Mouse (Mus musculus) CH12.LX (cell line): ENCODE results near the gene Th. TPM values are rescaled to one million over a fixed set of nuclear protein-coding genes. Genes with fewer than 3 reads are reported as not detected.

Source experiments
- DNase-seq: peaks from one replicate; pipeline ENCODE4 v3.0.0-alpha.2; 2013; ENCODE audit errors: extremely low read depth
- H3K27ac ChIP-seq: 2 replicates; pipeline ENCODE4 v1.5.1; 2012; ENCODE audit warnings: low read depth, mild to moderate bottlenecking, control low read depth, moderate library complexity; ENCODE audit not compliant: insufficient read depth
- H3K27me3 ChIP-seq: replicated peaks from 2 replicates; pipeline ENCODE3; 2012; ENCODE audit warnings: inconsistent platforms
- H3K36me3 ChIP-seq, 2 experiments: replicated peaks in 1 of 2; 2 replicates each; pipeline versions ENCODE3 to v1.6.1; 2012; ENCODE audit warnings: inconsistent platforms in 1 of 2, low read length in 1 of 2, mild to moderate bottlenecking in 1 of 2, mixed read lengths in 1 of 2, moderate library complexity in 1 of 2; ENCODE audit not compliant: control insufficient read depth in 1 of 2, insufficient read depth in 1 of 2
- H3K4me1 ChIP-seq, 2 experiments: 2 replicates each; pipeline ENCODE4 v1.6.1; 2012; ENCODE audit warnings: inconsistent platforms in 1 of 2, moderate library complexity in 1 of 2; ENCODE audit not compliant: insufficient read depth in 2 of 2, control insufficient read depth in 1 of 2
- H3K4me2 ChIP-seq: 2 replicates; pipeline ENCODE4 v1.6.1; 2012; ENCODE audit warnings: low read depth, mild to moderate bottlenecking, control low read depth; ENCODE audit not compliant: poor library complexity, insufficient read depth, severe bottlenecking
- H3K4me3 ChIP-seq, 3 experiments: fragments of 150-350 bp in 1 of 3; sonication (generic) in 1 of 3; replicated peaks in 1 of 3; 2 replicates each; pipeline versions ENCODE3 to v1.5.1; 2011 to 2012; ENCODE audit warnings: low read depth in 2 of 3, low read length in 2 of 3, mild to moderate bottlenecking in 2 of 3, moderate library complexity in 2 of 3, control low read depth in 1 of 3, improper control_type of control experiment in 1 of 3, inconsistent platforms in 1 of 3, mixed read lengths in 1 of 3; ENCODE audit not compliant: poor library complexity in 1 of 3
- H3K79me2 ChIP-seq: replicated peaks from 2 replicates; pipeline ENCODE4 v1.6.1; 2012; ENCODE audit warnings: mild to moderate bottlenecking, moderate library complexity; ENCODE audit not compliant: control insufficient read depth, poor library complexity, insufficient read depth, severe bottlenecking; ENCODE audit errors: extremely low read depth
- H3K9ac ChIP-seq: 2 replicates; pipeline ENCODE4 v1.6.1; 2012; ENCODE audit warnings: low read depth, mild to moderate bottlenecking, control low read depth, moderate library complexity; ENCODE audit not compliant: insufficient read depth
- H3K9me3 ChIP-seq: replicated peaks from 2 replicates; pipeline ENCODE3; 2012; ENCODE audit warnings: low read length, inconsistent platforms, mixed read lengths
- E2F4 ChIP-seq: IDR thresholded peaks from 2 replicates; pipeline ENCODE4 v1.6.1; 2011; ENCODE audit warnings: low read depth, low read length, improper control_type of control experiment; ENCODE audit not compliant: insufficient replicate concordance
- ELF1 ChIP-seq: IDR thresholded peaks from 2 replicates; pipeline ENCODE4 v1.6.1; 2014; ENCODE audit warnings: low read depth, mild to moderate bottlenecking, inconsistent platforms, low read length, improper control_type of control experiment
- HCFC1 ChIP-seq: IDR thresholded peaks from 2 replicates; pipeline ENCODE4 v1.6.1; 2012; ENCODE audit warnings: low read depth, mild to moderate bottlenecking, inconsistent platforms, low read length, improper control_type of control experiment
- JUND ChIP-seq: conservative IDR thresholded peaks from 2 replicates; pipeline ENCODE4 v1.6.1; 2011; ENCODE audit warnings: low read depth, low read length, improper control_type of control experiment
- MAFK ChIP-seq: IDR thresholded peaks from 2 replicates; pipeline ENCODE4 v1.6.1; 2011; ENCODE audit warnings: low read length, improper control_type of control experiment; ENCODE audit not compliant: insufficient replicate concordance
- MAX ChIP-seq: IDR thresholded peaks from 2 replicates; pipeline ENCODE4 v1.6.1; 2011; ENCODE audit warnings: low read length, improper control_type of control experiment
- MAZ ChIP-seq: IDR thresholded peaks from 2 replicates; pipeline ENCODE4 v1.6.1; 2012; ENCODE audit warnings: low read depth, mild to moderate bottlenecking, inconsistent platforms, low read length, improper control_type of control experiment, moderate library complexity
- MEF2A ChIP-seq: IDR thresholded peaks from 2 replicates; pipeline ENCODE4 v1.6.1; 2014; ENCODE audit warnings: low read depth, mild to moderate bottlenecking, inconsistent platforms, low read length, improper control_type of control experiment, borderline replicate concordance
- MXI1 ChIP-seq: IDR thresholded peaks from 2 replicates; pipeline ENCODE4 v1.6.1; 2011; ENCODE audit warnings: mild to moderate bottlenecking, low read depth, low read length, improper control_type of control experiment
- NELFE ChIP-seq: IDR thresholded peaks from 2 replicates; pipeline ENCODE4 v1.6.1; 2011; ENCODE audit warnings: low read depth, low read length, improper control_type of control experiment
- POLR2A ChIP-seq: IDR thresholded peaks from 2 replicates; pipeline ENCODE4 v1.6.1; 2011; ENCODE audit warnings: low read depth, mild to moderate bottlenecking, improper control_type of control experiment, low read length
- RAD21 ChIP-seq: IDR thresholded peaks from 2 replicates; pipeline ENCODE4 v1.6.1; 2011; ENCODE audit warnings: low read depth, mild to moderate bottlenecking, low read length, improper control_type of control experiment, moderate library complexity
- SIN3A ChIP-seq: IDR thresholded peaks from 2 replicates; pipeline ENCODE4 v1.6.1; 2012; ENCODE audit warnings: low read length, improper control_type of control experiment, inconsistent platforms
- SMC3 ChIP-seq: IDR thresholded peaks from 2 replicates; pipeline ENCODE4 v1.6.1; 2011; ENCODE audit warnings: low read depth, low read length, improper control_type of control experiment
- UBTF ChIP-seq: IDR thresholded peaks from 2 replicates; pipeline ENCODE4 v1.6.1; 2012; ENCODE audit warnings: low read depth, mild to moderate bottlenecking, inconsistent platforms, low read length, improper control_type of control experiment, moderate library complexity
- USF1 ChIP-seq: IDR thresholded peaks from 2 replicates; pipeline ENCODE4 v1.6.1; 2014; ENCODE audit warnings: low read depth, mild to moderate bottlenecking, inconsistent platforms, low read length, improper control_type of control experiment
- USF2 ChIP-seq: conservative IDR thresholded peaks from 2 replicates; pipeline ENCODE4 v1.6.1; 2011; ENCODE audit warnings: low read depth, low read length, improper control_type of control experiment
- ZMIZ1 ChIP-seq: IDR thresholded peaks from 2 replicates; pipeline ENCODE4 v1.6.1; 2012; ENCODE audit warnings: low read depth, mild to moderate bottlenecking, inconsistent platforms, low read length, improper control_type of control experiment
- ZNF384 ChIP-seq: IDR thresholded peaks from 2 replicates; pipeline ENCODE4 v1.6.1; 2012; ENCODE audit warnings: low read depth, low read length, improper control_type of control experiment, inconsistent platforms
- dilution Hi-C: fragments of 300-500 bp; cut with MboI; formaldehyde crosslinking; loops from 2 replicates; pipeline ENCODE4 v1.14.3; 2020; ENCODE audit warnings: low sequenced_read_pairs; ENCODE audit not compliant: extremely low pct_unique_long_range_greater_than_20kb, extremely low pct_ligation_motif_present
- in situ Hi-C: fragments of 300-500 bp; cut with MboI; formaldehyde crosslinking; loops from 3 replicates; pipeline ENCODE4 v1.14.3; 2019; ENCODE audit warnings: low sequenced_read_pairs, low pct_ligation_motif_present, low pct_unique_long_range_greater_than_20kb, mixed read lengths
- polyA plus RNA-seq: library from polyadenylated mRNA; unstranded; fragments of >175 nt; gene quantifications from 2 replicates; pipeline ENCODE4 v1.2.1, GENCODE M21; 2012; ENCODE audit warnings: low read depth; ENCODE audit not compliant: insufficient read length
- total RNA-seq, 2 experiments: library from RNA; depleted of rRNA; stranded (reverse); fragments of 300-350 nt in 1 of 2; fragments of >200 nt in 1 of 2; gene quantifications; 2 replicates each; pipeline ENCODE4 v1.2.3; 2012 to 2014

The Th gene
- total and polyA plus RNA-seq, 3 experiments: not detected

DNA sequence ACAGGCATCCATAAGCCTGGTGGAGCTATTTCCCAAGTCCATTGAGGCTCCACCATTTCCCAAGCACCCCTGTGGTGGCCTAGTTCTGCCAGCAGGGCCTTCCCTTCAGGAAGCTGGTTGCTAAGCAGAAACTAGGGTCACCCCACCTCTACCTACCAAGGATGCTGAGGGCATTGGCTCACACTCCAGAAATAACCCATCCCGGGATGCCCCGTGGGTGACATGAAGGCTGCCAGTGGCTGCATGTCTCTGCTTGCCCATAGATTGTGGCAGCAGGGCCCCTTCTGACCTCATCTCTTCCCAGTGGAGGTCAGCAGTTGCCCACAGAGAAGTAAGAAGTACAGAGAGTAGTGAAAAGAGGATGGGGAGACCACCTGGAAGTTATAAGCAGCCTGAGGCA is 1.4 kb downstream of the Th start:
- Histone ChIP-seq H3K4me1 (no peaks in the 10 kb centered on the region), H3K79me2 (no peaks in the 10 kb centered on the region), H3K4me3 (no peak overlapping the region), H3K27ac (no peak overlapping the region), H3K9ac (no peak overlapping the region), H3K27me3 (peaks cover 88% of the 10 kb centered on the region), H3K4me2 (no peak overlapping the region), H3K9me3 (no peaks in the 10 kb centered on the region), H3K36me3 (no peaks in the 10 kb centered on the region)
- in situ Hi-C loops: no loop called here
- dilution Hi-C loops: no loop called here
- TF ChIP-seq MEF2A (0 out of 2 replicates have a peak, but pooled peaks have one; percentile 20), POLR2A (no peak)
- DNase-seq: no peak

DNA sequence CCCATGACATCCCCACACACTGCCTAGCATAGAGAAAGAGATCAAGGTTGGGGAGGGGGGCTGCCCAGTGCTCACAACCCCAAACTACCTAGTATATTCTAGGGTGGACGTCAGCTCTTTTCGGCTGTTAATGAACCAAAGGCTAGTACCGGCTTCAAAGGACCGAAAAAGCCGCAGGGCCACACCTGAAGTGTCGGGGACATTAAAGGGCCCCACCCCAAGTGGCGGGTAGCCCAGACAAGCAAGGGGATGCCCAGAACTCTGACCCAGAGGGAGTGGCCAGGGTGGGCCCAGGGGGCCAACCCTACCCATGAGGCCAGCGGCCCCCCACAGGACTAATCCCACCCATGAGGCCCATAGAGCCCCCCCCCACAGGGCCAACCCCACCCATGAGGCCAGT is 3.6 kb downstream of the Th start:
- Histone ChIP-seq H3K9me3 (no peaks in the 10 kb centered on the region), H3K27me3 (peaks cover 87% of the 10 kb centered on the region), H3K9ac (no peak overlapping the region), H3K79me2 (no peaks in the 10 kb centered on the region), H3K4me3 (no peak overlapping the region), H3K36me3 (no peaks in the 10 kb centered on the region), H3K27ac (no peak overlapping the region), H3K4me2 (no peak overlapping the region), H3K4me1 (no peaks in the 10 kb centered on the region)
- no peak for TF ChIP-seq USF2
- TF ChIP-seq MAFK: no peak
- no peak for TF ChIP-seq JUND
- TF ChIP-seq USF1: no peak
- TF ChIP-seq ZNF384: no peak
- TF ChIP-seq ZMIZ1: no peak
- TF ChIP-seq NELFE: no peak
- no peak for TF ChIP-seq E2F4
- TF ChIP-seq SMC3: no peak
- no peak for TF ChIP-seq UBTF
- TF ChIP-seq HCFC1: no peak
- TF ChIP-seq MAZ: no peak
- no peak for TF ChIP-seq MAX
- TF ChIP-seq MXI1: no peak
- no peak for TF ChIP-seq ELF1
- no peak for TF ChIP-seq RAD21
- no peak for TF ChIP-seq SIN3A
- in situ Hi-C loops: no loop called here
- dilution Hi-C loops: no loop called here
- no peak for DNase-seq
